Mouse (Mus musculus) sigmoid colon, adult 10 weeks (tissue): ENCODE measurements around the gene Pinlyp. TPM values are rescaled to one million over a fixed set of nuclear protein-coding genes. Genes with fewer than 3 reads are reported as not detected.

Experiments used
- polyA plus RNA-seq: library from polyadenylated mRNA; stranded (reverse); fragments of 350-450 nt; fragmentation: Illumina TruSeq; extraction: RNeasy Lipid Tissue Mini Kit (QIAGEN cat#74804); gene quantifications from one replicate; pipeline ENCODE4 v1.2.3, GENCODE M21; 2014; ENCODE audit warnings: low read depth, low replicate concordance

Pinlyp gene
- not detected for polyA plus RNA-seq

GRCm38 (mm10) chr7:24546068-24546614, at the start of gene Pinlyp, which contains the start of gene Xrcc1:
Gene Pinlyp, minus strand, starts transcription at chr7:24546118.
Gene Xrcc1, plus strand, starts transcription at chr7:24546289.

GRCm38 (mm10) chr7:24587330-24588105, 41.6 kb upstream of the Pinlyp start, which contains the start of the genes Ethe1 and Zfp575:
Gene Ethe1, plus strand, starts transcription at chr7:24587543.
Gene Zfp575, minus strand, starts transcription at chr7:24587641.

GRCm38 (mm10) chr7:24530062-24530931, 15.6 kb downstream of the Pinlyp start, which contains the start of gene Irgq:
Gene Irgq, plus strand, starts transcription at chr7:24530689.

GRCm38 (mm10) chr7:24512355-24512754, 33.6 kb downstream of the Pinlyp start, which contains the start of gene AC161166.1:
Gene AC161166.1, minus strand, starts transcription at chr7:24512455.

GRCm38 (mm10) chr7:24506838-24507725, 38.8 kb downstream of the Pinlyp start, which contains the start of gene Zfp428:
Gene Zfp428, plus strand, starts transcription at chr7:24507006.

Other genes starting within 250 kb of the Pinlyp start
- gene Zfp61, start 244.9 kb downstream of the Pinlyp start, polyA plus RNA-seq: 6.9 TPM
- gene Zfp94, start 229.5 kb downstream of the Pinlyp start, polyA plus RNA-seq: 0.85 TPM
- gene Tescl, start 212.2 kb downstream of the Pinlyp start, polyA plus RNA-seq: not detected
- not detected for gene Lypd5, start 196.9 kb downstream of the Pinlyp start, polyA plus RNA-seq
- gene Kcnn4, start 175.9 kb downstream of the Pinlyp start, polyA plus RNA-seq: 1.0 TPM
- not detected for gene Smg9, start 146.5 kb downstream of the Pinlyp start, polyA plus RNA-seq
- gene Irgc1, start 93.8 kb downstream of the Pinlyp start, polyA plus RNA-seq: not detected
- 1.7 TPM for gene Plaur, start 83.6 kb downstream of the Pinlyp start, polyA plus RNA-seq
- gene Cadm4, start 64.1 kb downstream of the Pinlyp start, polyA plus RNA-seq: 0.19 TPM
- gene Zfp428, start 39.1 kb downstream of the Pinlyp start, polyA plus RNA-seq: not detected
- not detected for gene AC161166.1, start 33.7 kb downstream of the Pinlyp start, polyA plus RNA-seq
- 7.1 TPM for gene Irgq, start 15.4 kb downstream of the Pinlyp start, polyA plus RNA-seq
- gene Xrcc1, start 171 bp upstream of the Pinlyp start, polyA plus RNA-seq: 1.5 TPM
- gene Ethe1, start 41.4 kb upstream of the Pinlyp start, polyA plus RNA-seq: 15.0 TPM
- gene Zfp575, start 41.5 kb upstream of the Pinlyp start, polyA plus RNA-seq: not detected
- gene Phldb3, start 64.6 kb upstream of the Pinlyp start, polyA plus RNA-seq: not detected
- gene Lypd3, start 90.4 kb upstream of the Pinlyp start, polyA plus RNA-seq: not detected
- not detected for gene Tex101, start 130.6 kb upstream of the Pinlyp start, polyA plus RNA-seq
- not detected for gene BC049730, start 163.1 kb upstream of the Pinlyp start, polyA plus RNA-seq
- not detected for gene Gm4763, start 180.8 kb upstream of the Pinlyp start, polyA plus RNA-seq
- 7.5 TPM for gene Cd177, start 214.2 kb upstream of the Pinlyp start, polyA plus RNA-seq
- 116 TPM for gene Ceacam10, start 231.1 kb upstream of the Pinlyp start, polyA plus RNA-seq